Mouse (Mus musculus) gastrocnemius, adult 8-10 months (tissue): Measurements from ENCODE around the gene Wscd1. TPM values are rescaled to one million over a fixed set of nuclear protein-coding genes. Genes with fewer than 3 reads are reported as not detected.
"Not testable (repeated sequence)": the region's sequence is repeated elsewhere in the genome, so short reads cannot be mapped to it uniquely, and the experiment has no call there.

Experiments
- DNase-seq, 2 experiments: peaks; one replicate each; pipeline ENCODE4 v3.0.0; 2022; ENCODE audit warnings: low spot score in 2 of 2
- total RNA-seq, 4 experiments: library from RNA; stranded (reverse); gene quantifications; 2 replicates each; pipeline ENCODE4 v1.2.4; 2022

The Wscd1 gene
- total RNA-seq, 4 experiments from 2014 or later: 1.2 to 2.4 (median 2.2) TPM

DNA sequence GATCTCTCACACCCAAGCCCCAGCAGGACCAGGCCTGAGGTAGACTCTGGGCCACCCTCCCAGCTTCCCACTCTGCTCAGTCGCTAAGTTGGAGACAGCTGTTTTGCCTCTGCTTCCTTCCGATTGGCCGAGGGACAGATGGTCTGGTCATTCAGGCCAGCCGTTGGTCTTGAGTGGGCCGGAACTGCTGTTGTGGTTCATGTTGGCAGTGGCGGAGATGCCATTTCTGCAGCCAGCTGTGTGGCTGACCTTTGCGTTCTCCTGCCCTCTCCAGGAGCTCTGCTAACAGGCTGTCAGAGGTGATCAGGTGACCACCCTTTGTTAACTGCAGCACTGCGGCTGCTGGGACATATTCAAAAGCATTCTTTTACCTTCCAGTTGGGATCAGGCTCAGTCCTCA is 20.0 kb downstream of the Wscd1 start:
- no peak for DNase-seq

DNA sequence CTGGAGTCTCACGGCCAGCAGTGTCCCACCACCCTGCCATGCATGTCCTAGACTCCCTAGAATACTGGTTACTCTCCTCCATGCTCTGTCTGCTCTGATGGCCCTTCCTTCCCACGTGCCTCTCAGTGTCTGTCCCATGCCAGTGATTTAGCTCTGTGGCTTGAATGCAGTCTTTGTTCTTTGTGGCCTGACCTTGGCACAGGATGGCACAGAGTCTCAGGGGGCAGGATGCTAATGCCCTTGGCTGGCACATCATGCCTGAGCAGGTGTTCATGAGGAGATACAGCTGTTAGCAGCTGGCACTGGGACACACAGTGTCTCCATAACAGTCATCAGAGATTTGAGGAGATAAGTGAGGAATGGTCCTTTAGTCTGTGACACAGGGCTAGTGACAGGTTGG is 20.8 kb downstream of the Wscd1 start:
- DNase-seq: no peak

DNA sequence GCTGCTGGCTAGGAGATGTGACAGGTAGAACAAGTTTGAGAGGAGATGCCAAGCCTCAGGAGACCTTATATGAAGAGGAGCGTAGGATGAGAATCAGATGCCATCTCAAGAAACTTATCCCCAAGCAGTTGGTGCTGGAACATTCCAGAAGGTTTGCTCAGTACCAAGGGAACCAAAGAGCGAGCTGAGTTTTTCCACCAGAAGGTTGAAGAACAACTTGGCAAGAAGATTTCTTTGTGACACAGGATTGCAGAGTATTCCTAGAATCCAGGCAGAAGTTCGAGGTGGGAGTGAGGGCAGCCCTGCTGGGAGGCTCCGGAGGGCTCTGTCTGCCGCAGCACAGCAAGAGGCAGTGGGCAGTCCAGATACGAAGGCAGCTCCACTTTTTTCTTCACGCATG is 21.4 kb downstream of the Wscd1 start:
- no peak for DNase-seq

DNA sequence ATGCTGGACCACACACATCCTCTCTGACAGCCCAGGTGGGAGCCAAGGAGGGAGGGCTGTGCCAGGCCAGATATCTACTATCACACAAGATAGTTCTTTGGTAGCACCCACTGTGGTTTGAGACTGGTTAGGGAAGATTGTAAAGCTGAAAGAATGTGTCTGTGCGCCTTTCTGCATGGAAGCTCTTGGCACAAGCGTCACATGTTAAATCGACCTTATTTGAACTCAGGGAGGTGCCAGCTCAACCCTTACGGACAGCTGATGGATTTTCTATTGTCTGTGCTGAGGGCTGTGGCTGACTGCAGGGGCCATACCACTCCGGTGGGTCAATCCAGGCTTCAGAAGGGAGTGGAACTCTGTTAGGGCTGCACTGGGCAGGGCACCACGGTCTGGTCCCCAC is 22.3 kb downstream of the Wscd1 start:
- DNase-seq: no peak

DNA sequence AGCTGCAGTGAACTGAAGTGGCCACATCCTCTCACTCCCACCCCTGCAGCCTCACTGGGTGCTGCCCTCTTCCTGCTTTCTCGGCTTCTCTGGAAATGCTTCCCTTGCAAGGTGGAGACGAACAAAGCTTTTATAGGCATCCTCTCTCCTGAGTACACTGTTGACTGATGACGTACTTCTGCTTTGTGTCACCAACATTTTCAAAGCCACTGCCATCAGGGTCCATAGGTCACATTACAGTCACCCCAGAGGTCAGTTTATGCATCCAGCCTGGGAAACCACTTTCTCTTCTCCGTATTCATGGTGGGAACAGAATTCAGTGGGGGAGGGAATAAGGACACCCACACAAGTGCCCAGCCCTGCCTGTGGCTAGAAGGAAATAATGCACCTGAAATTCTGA is 23.1 kb downstream of the Wscd1 start:
- no peak for DNase-seq

DNA sequence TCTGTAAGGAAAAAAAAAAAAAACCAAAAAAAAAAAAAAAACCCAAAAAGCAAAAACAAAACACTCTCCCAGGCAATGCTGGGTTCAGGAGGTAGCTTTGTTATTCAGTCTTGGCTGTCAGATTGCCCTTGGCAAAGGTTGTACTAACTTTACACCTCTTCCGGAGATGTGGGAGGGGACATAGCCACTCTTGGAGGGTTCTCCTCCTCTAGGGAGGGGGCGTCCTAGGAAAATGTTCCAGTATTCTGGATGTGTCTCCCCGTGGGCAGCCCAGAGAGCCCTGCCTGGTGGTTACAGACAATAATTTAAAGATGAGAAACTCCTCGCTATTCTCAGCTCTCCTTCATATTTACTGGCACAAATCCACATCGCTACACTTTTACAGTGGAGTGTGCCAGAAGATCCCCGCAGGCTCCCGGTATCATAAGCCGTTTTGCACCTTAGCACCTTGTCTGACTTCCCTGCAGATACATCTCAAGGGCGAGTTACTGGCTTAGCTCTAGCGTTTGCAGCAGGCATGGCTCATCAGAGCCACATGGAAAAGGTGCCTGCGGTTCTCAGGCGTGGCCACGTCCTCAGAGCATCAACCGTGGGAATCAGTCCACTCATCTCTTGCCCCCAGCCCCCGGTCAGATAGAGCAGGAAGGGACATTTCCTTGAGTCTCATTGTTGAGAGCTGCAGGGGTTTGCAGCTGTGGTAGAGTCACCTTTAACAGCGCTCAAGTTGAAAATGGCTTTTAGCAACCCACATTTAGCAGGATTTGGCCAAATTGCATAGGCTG is 24.5 kb downstream of the Wscd1 start:
- no peak for DNase-seq

DNA sequence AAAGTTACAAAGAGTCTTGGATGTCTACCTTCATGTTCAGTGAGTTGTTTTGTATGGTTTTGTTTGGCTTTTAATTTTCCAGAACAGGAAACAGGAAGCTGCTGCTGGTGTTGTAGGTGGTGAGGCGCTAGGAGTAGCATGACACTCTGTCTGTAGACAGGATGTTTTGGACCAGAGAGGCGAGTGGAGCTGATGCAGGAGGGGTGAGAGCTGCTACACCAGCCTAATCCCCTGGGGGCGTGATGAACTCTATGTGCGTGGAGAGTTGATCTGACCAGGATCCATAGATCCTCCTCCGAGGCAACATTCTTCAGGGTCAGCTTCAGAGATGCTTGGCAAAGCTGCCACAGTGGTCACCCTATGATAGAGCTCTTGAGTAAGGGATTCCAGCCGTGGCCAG is 25.3 kb downstream of the Wscd1 start:
- no peak for DNase-seq

DNA sequence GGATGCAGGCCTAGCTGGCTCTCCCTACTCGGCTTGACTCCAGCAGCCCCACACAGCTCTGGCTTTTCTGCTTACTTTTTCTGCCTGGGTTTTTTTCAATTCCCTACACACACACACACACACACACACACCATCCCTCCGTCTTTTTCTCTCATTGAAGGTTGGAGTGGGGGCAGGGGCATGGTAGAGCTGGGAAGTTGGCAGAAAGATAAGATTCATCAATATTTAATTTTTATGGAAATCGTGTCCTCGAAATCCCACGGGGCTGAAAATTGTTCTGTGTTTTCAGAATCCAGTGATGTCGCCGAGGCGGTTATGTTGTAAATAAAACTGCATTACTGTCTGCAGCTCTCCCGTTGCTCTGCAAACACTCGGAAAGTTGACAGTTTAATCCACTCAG is 29.9 kb downstream of the Wscd1 start:
- no peak for DNase-seq

DNA sequence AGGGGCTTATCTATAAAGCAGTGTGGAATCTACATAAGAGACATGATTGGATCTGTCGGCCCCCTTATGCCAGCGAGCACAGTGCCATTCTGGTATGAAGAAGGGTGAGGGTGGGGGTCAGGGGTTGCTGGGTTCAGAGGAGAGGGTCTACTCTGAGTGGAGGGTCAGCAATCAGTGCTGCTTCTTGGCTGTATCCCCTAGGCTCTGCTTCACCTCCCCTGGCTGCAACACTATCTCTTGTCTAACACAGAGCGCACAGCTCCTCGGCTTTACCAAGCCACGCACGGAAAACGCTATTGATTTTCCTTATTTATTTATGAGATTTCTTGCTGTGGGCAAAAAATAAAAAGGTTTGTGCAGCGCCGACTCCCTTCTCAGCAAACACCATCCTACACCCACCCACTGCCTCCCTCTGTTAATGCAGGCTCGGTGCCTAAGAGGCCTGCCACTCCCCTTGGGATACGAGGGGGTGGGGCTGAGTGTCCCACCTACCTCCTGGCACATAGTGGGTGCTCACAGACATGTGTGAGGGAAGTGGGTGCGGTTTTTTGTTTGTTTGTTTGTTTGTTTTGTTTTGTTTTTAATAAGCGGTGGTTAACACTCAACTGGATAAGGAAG is 32.1 kb downstream of the Wscd1 start:
- DNase-seq: no peak

DNA sequence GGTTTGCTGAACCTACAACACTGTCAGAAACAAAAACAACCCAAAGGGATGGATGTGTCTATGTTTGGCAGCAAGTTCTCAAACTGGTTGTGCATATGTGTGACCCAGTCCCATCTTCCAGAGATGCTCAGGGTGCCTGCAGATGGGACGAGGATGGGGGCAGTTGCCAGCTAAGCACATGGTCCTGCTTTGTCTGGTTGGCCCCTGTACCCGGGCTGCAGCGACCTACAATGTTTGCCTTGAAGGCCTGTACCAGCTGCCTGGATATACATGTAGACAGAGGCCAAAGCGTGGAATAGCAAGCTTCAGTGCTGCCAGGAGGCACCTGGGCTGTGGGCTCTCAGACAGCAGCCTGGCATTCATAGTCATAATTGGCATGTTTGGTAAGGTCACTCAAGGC is 35.8 kb downstream of the Wscd1 start:
- DNase-seq: no peak

DNA sequence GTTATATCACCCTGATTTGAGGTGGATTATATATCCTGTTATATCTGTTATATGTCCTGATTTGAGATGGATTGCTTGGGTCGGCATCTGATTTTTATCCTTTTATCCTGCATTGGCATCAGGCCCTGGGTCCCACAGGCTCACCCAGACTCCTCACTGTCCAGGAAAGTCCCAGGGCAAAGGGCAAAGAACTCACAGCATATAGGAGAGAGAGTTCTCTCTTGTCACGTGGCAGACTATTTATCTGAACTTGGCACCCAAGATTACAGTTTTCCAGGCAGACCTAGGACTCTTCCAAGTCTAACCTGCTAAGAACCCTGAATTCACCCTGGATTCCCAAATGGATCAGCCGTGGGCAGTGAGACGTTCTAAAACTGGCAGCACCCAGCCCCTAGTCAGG is 38.5 kb downstream of the Wscd1 start:
- DNase-seq: no peak

DNA sequence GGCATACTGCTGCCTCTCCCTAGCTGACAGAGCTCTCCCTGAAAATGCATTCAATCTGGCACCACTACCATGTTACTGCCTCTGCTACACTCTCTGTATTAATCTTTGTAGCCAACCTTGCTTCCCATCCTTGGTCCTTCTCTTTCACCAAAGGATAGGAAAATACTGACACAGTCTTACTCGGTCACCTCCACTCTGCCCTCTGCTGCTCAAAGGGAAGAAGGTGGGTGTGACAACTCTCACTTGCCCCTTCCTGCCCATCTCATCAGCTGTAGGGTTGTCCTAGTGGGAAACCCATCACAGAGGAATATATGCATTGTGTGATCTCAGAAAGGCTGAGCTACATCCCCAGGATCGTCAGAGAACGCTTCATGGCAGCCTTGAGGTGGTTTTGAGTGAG is 40.5 kb downstream of the Wscd1 start:
- no peak for DNase-seq

DNA sequence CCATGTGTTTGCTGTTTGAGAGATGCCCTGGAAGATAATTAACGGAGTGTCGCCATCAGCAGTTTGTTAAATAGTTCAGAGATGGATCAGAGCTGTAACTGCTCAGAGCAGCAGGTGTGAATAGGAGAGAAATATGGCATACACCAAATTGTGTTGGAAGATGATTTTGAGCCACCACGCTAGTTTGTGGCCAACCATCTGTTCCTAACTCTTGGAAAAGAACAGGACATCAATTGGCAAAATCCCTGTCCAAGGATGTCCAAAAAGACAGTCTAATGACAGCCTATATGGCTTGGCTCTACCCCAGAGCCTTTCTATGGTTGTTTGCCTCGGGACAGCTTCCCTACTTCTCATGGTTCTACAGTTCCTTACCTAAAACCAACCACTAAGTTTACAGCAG is 49.5 kb downstream of the Wscd1 start:
- no peak for DNase-seq

DNA sequence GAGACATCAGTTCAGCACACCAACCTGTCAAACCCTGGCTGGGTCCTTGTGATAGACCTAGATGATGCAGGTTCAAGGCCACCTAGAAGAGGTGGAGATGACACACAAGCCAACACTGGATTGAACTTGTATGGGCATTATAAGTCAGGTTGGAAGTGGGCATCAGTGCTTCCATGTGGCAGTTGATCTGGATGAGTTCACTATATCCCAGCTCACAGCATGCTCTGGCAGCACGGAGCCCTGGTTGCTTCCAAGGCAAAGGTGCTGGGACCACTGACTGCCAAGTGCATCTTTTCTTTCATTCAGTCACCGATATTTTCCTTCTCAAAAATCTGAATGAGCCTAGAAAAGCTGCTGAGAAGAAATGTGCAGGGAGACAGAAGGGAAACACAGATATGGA is 58.8 kb downstream of the Wscd1 start:
- DNase-seq: no peak

DNA sequence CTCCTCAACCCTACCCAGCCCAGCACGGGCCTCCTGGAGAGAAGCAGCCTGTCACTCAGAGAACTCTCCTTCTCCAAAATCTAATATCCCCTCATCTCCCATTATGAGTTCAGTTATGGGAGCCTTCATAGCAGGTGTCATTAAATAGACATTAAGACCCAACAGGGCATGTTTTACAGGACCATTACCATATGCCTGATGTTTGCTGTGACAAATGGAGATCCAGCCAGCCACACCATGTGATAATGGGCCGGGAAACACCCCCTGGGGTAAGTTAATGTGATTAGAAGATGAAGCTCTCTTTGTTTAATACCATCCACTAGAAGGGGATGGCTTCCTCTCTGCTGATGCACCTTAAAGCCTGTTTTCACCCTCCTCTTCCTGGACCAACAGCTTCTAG is 62.1 kb downstream of the Wscd1 start:
- DNase-seq: no peak

DNA sequence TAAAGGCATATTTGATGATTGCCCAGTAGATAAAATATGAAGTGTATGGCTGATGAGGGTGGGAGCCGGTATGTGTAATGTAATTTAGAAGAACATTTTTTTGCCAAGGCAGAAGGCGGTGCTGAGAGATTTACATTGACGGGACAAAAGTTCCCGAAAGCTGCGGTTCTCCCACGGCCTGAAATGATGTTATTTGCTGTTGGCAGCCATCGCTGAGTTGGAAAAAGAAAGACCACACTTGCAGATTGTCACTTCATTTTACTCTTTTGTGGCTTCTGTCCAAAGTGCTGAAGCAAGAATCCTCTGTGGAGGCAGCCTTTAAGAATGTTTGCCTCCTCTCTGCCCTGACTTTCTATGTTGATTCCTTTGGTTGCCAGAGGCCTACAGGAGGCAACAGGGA is 63.2 kb downstream of the Wscd1 start:
- DNase-seq: no peak

DNA sequence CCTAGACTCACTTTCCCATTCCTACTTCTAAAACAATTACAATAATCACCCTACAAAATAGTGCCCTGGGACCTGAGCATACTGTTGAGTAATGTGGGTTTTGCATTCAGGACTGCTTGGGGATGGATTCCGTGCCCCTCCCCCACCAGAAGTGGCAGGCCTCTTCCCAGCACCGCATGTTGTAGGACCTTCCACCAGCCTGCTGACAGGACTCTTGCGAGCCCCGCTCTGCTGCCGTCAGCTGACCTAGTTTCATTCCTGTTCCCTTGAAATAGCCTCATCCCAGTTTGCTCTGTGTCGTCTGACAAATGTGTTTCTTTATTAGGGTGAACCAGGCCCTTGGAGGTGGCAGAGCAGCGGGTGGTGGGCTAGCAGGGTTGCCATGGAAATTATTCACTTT is 64.8 kb downstream of the Wscd1 start:
- DNase-seq: no peak

DNA sequence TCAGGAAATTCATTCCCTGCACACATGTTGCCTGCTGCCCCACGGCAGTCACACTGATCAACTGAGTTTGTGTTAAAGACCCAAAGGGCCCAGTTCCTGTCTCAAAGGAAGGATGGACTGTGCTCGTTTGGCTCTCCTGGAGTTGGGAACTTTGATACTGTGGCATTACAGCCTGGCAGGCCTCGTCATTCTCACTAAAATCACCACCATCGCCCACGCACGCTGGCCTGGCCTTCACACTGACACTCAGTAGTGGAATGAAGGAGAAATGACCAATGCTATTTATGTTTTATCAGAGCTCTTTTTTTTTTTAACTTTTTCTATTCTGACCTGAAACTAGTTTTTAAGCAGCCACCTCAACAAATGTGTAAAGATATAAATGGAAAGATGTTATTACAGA is 65.6 kb downstream of the Wscd1 start:
- DNase-seq: no peak

DNA sequence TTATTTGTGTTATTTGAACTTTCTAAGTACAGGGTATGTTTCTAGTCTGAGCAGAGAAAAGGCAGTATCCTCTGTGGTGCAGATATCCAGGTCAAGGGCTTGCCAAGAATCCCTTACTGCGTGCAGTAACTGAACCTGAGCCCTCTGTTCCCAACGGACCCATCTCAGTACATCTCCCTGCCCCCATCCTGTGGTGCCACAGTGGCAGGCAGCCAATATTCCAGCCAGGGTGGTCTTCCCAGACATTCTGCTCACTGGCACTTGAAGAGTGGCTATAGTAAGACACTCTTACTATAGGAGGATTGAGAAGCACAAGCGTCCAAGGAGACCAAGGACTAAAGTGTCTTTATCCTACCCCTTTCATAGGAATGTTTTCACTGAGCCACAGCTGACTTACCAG is 67.2 kb downstream of the Wscd1 start:
- no peak for DNase-seq

DNA sequence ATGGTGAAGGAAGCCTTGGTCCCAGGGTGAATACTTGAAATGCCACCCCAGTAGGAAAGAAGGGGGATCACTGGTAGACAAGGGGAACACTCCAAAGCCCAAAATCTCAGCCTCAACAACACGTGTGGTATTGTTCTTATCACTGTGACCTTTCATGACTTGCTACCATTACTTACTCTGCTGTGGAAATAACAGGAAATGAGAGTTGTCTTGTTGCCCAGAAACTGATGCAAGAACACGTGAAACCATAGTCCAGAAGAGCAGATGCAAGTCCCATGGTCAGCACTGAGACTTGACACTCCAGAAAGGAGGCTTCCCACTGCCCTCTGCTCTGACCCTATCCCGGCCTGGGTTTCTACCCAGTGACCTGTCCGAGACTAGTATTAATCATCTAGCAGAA is 67.6 kb downstream of the Wscd1 start:
- no peak for DNase-seq

DNA sequence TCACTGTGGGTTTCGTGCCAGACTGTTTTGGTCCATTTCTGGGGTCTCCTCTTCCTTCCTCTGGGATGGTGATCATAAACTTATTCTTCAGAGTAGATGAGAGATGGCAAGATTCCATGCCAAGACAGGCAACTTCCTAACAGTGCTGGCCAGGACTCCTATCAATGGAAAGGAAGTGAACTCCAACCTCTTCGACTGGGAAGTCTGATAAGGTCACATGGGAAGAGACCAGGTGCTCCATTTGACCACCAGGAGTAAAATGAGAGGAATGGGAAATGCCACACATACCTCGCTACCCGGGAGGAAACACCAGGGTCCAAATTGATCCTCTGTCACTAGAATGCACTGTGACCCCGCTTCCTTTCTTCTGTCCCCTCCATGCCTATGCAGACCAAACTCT is 68.4 kb downstream of the Wscd1 start:
- DNase-seq: no peak

DNA sequence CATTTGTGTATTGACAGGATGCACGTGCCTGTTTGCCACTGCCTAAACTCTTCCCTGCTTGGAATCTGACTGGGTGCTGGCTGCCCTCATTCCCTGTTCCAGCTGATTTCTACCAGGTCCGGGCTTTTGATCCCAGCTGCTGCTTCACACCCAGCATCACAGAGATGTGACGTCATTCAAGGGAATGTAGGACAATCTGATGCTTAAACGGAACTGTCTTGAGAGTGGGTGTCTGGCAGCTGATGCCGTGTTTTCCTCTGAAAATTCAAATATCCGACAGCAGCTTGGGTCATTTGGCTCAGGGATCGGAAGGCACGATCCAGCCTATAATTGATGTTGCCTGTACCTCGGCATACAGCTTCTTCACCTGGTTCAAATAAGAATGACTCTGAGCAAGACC is 70.2 kb downstream of the Wscd1 start:
- no peak for DNase-seq

DNA sequence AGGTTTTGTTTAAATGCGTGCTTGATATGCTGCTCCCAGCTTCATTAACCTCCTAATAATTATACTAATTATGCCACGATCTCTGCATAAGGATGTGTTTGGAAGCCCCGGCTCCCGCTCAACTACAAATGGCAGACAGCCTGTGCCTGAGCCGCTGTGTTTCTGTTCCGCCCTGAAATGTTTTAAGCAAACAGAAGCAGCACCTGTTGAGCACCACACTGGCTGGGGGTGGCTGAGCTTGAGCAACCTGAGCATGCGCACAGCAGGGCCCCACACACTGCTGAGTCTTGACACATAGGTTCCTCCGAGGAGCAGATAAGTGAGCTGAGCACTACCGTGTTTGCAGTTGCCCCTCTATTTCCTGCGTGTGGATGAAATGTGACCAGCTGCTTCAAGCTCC is 71.1 kb downstream of the Wscd1 start:
- no peak for DNase-seq

DNA sequence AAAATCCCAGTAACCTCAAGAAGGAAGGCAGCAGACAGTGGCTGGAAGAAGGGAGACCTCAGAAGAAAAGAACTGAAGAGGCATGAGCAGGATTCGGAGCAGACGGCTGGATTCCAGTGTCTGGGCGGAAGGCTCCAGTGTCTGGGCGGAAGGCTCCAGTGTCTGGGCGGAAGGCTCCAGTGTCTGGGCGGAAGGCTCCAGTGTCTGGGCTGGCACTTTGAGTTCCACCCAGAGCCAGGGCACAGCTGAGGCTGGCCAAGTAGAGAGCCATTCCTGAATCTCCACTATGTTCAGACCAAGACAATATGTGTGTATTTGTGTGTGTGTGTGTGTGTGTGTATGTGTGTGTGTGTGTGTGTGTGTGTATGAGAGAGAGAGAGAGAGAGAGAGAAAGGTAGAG is 71.8 kb downstream of the Wscd1 start:
- DNase-seq: not testable (repeated sequence)
